Mouse (Mus musculus): ENCODE results near the gene Cfap57. TPM values are rescaled to one million over a fixed set of nuclear protein-coding genes. Genes with fewer than 3 reads are reported as not detected.
"Not testable (repeated sequence)": the region's sequence is repeated elsewhere in the genome, so short reads cannot be mapped to it uniquely, and the experiment has no call there.

Gene Cfap57
- total RNA-seq, 2 experiments from 2014 or later = 0.51 TPM; not detected in 1

GRCm38 (mm10) chr4:118526408-118527334, 93.9 kb downstream of the Cfap57 start, which contains the start of gene 2610528J11Rik:
2610528J11Rik (plus strand) TSS chr4:118526999.
- ATAC-seq (replicated peaks; ENCODE audit: low FRiP score, poor library complexity, severe bottlenecking) = no peak

DNA sequence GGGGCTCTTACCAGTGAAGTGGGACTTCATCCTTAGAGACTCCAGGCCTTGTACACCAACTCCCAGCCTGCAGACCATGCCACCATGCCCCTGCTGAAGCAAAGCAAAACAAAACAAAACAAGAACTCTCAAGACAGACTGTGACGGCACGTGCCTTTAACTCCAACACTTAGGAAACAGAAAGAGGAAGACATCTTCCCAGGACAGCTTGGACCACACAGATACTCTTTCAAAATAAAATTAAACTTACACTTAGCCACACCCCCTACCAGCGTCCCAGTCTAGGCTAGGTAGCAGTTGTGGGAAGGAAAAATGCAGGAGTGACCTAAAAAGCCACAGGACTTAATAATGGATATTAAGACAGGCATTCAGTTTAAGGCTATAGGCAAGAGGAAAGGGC, 94.8 kb downstream of the Cfap57 start:
- no peak for ATAC-seq (replicated peaks; ENCODE audit: low FRiP score, poor library complexity, severe bottlenecking)

GRCm38 (mm10) chr4:118523976-118524375, 96.6 kb downstream of the Cfap57 start:
- ATAC-seq (replicated peaks; ENCODE audit: low FRiP score, poor library complexity, severe bottlenecking) = no peak

DNA sequence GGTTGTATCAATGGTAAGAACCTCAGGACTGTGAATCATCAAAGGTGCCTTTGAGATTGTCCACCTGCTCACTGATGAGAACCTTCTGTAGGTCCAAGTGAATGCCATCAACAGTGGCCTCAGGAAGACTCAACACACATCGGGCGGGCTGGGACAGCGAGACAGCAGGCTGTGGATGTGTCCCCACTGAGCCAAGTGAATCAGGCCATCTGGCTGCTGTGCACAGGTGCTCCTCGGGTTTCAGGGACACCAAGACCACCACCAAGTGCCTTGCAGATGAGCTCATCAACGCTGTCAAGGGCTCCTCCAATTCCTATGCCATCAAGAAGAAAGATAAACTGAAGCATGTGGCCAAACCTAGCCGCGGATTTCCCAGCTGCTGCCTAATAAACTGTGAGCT, 98.3 kb downstream of the Cfap57 start:
- ATAC-seq (replicated peaks; ENCODE audit: low FRiP score, poor library complexity, severe bottlenecking) = no peak

GRCm38 (mm10) chr4:118518208-118518607, 102.4 kb downstream of the Cfap57 start:
- ATAC-seq (replicated peaks; ENCODE audit: low FRiP score, poor library complexity, severe bottlenecking) = no peak

GRCm38 (mm10) chr4:118517497-118518146, 103.0 kb downstream of the Cfap57 start:
- ATAC-seq (replicated peaks; ENCODE audit: low FRiP score, poor library complexity, severe bottlenecking) = no peak

DNA sequence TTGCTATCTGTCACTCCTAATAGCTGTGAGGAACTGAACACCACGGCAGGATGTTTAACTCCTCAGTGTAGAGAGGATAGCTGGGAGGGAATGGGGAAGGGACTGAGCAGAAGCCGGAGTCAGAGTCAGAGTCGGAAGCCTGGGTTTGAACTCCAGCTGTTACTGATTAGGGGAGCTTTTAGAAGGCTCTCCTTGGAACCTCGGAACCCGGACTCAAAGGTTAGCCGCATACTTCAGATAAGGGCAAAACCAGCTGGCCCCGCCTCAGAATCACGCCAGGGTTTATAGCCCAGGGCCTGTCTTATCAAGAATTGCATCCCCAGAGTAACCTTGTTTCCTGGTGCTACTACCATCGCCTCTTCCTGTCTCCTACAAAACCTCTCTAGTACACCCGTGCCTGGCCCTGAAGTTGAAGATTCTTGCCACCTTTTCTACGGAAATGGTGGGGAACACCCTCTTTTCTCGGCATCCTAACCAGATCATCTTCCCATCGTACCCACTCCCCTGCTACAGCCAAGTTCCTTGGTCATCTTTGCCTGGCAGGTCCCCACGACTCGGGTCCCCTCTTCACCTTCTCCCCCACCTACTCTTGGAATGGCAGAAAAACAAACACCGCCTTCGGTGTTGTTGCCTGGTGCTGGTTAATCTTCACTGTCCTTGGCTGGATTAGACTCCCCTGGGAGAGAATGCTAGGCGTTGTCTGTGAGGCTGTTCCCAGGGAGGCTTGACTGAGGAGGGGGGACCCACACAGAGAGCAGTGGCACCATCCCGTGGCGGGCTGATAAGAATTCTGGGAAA, 103.7 kb downstream of the Cfap57 start:
- no peak for ATAC-seq (replicated peaks; ENCODE audit: low FRiP score, poor library complexity, severe bottlenecking)

GRCm38 (mm10) chr4:118509050-118509449, 111.5 kb downstream of the Cfap57 start:
- ATAC-seq (replicated peaks; ENCODE audit: low FRiP score, poor library complexity, severe bottlenecking) = no peak

- ATAC-seq (replicated peaks; ENCODE audit: low FRiP score, poor library complexity, severe bottlenecking) = not testable (repeated sequence)
Measured at GRCm38 (mm10) chr4:118507171-118507570, 113.4 kb downstream of the Cfap57 start.

DNA sequence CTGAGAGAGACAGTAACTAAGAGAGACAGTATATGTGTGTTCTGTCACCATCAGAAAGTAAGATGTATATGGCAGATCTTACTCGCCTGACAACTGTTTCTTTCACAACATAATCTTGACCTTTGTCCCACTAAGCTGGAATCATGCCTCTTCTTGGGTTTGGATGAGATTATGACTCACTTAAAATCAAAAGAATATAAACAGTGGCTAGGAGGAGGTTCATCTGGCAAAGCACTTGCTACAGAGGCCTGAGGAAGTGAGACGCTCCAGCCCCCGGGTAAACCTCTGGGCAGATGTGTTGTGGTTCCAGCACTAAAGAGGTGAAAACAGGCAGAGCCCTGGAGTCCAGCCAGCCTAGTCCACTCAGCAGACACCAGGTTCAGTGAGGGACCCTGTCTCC, 115.0 kb downstream of the Cfap57 start:
- no peak for ATAC-seq (replicated peaks; ENCODE audit: low FRiP score, poor library complexity, severe bottlenecking)

Other genes starting within 250 kb of the Cfap57 start
- 13.3 and 14.2 TPM in 2 replicates for gene Szt2, start 211.5 kb downstream of the Cfap57 start, total RNA-seq (2015; ENCODE audit: low replicate concordance)
- gene Szt2, start 211.5 kb downstream of the Cfap57 start, total RNA-seq (2017; ENCODE audit: low replicate concordance) = 14.1 and 21.6 TPM in 2 replicates
- 30.0 and 32.2 TPM in 2 replicates for gene Med8, start 211.4 kb downstream of the Cfap57 start, total RNA-seq (2015; ENCODE audit: low replicate concordance)
- 37.6 and 66.2 TPM in 2 replicates for gene Med8, start 211.4 kb downstream of the Cfap57 start, total RNA-seq (2017; ENCODE audit: low replicate concordance)
- 15.2 and 35.9 TPM in 2 replicates for gene Elovl1, start 192.7 kb downstream of the Cfap57 start, total RNA-seq (2015; ENCODE audit: low replicate concordance)
- gene Elovl1, start 192.7 kb downstream of the Cfap57 start, total RNA-seq (2017; ENCODE audit: low replicate concordance) = 21.7 and 22.0 TPM in 2 replicates
- gene Cdc20, start 183.4 kb downstream of the Cfap57 start, total RNA-seq (2015; ENCODE audit: low replicate concordance) = 25.1 and 32.5 TPM in 2 replicates
- 30.8 and 46.6 TPM in 2 replicates for gene Cdc20, start 183.4 kb downstream of the Cfap57 start, total RNA-seq (2017; ENCODE audit: low replicate concordance)
- 3.6 TPM in 1 of 2 replicates, not detected in the other for gene Mpl, start 163.3 kb downstream of the Cfap57 start, total RNA-seq (2015; ENCODE audit: low replicate concordance)
- 1.1 TPM in 1 of 2 replicates, not detected in the other for gene Mpl, start 163.3 kb downstream of the Cfap57 start, total RNA-seq (2017; ENCODE audit: low replicate concordance)
- gene Tie1, start 130.7 kb downstream of the Cfap57 start, total RNA-seq (2015; ENCODE audit: low replicate concordance) = not detected in 2 replicates
- 0.85 TPM in 1 of 2 replicates, not detected in the other for gene Tie1, start 130.7 kb downstream of the Cfap57 start, total RNA-seq (2017; ENCODE audit: low replicate concordance)
- not detected in 2 replicates for gene 2610528J11Rik, start 93.8 kb downstream of the Cfap57 start, total RNA-seq (2015; ENCODE audit: low replicate concordance)
- not detected in 2 replicates for gene 2610528J11Rik, start 93.8 kb downstream of the Cfap57 start, total RNA-seq (2017; ENCODE audit: low replicate concordance)
- not detected in 2 replicates for gene Tmem125, start 76.7 kb downstream of the Cfap57 start, total RNA-seq (2015; ENCODE audit: low replicate concordance)
- not detected in 2 replicates for gene Tmem125, start 76.7 kb downstream of the Cfap57 start, total RNA-seq (2017; ENCODE audit: low replicate concordance)
- 28.4 and 35.1 TPM in 2 replicates for gene Ebna1bp2, start within 50 bp of the Cfap57 start, total RNA-seq (2015; ENCODE audit: low replicate concordance)
- gene Ebna1bp2, start within 50 bp of the Cfap57 start, total RNA-seq (2017; ENCODE audit: low replicate concordance) = 12.6 and 20.6 TPM in 2 replicates
- not detected in 2 replicates for gene Olfr62, start 38.2 kb upstream of the Cfap57 start, total RNA-seq (2015; ENCODE audit: low replicate concordance)
- gene Olfr62, start 38.2 kb upstream of the Cfap57 start, total RNA-seq (2017; ENCODE audit: low replicate concordance) = not detected in 2 replicates
- gene Olfr1342, start 72.0 kb upstream of the Cfap57 start, total RNA-seq (2015; ENCODE audit: low replicate concordance) = not detected in 2 replicates
- gene Olfr1342, start 72.0 kb upstream of the Cfap57 start, total RNA-seq (2017; ENCODE audit: low replicate concordance) = not detected in 2 replicates
- not detected in 2 replicates for gene Olfr1341, start 82.7 kb upstream of the Cfap57 start, total RNA-seq (2015; ENCODE audit: low replicate concordance)
- gene Olfr1341, start 82.7 kb upstream of the Cfap57 start, total RNA-seq (2017; ENCODE audit: low replicate concordance) = not detected in 2 replicates
- gene Olfr1340, start 99.4 kb upstream of the Cfap57 start, total RNA-seq (2015; ENCODE audit: low replicate concordance) = not detected in 2 replicates
- gene Olfr1340, start 99.4 kb upstream of the Cfap57 start, total RNA-seq (2017; ENCODE audit: low replicate concordance) = not detected in 2 replicates
- not detected in 2 replicates for gene Olfr1339, start 111.4 kb upstream of the Cfap57 start, total RNA-seq (2015; ENCODE audit: low replicate concordance)
- gene Olfr1339, start 111.4 kb upstream of the Cfap57 start, total RNA-seq (2017; ENCODE audit: low replicate concordance) = not detected in 2 replicates
- gene Olfr1338, start 138.0 kb upstream of the Cfap57 start, total RNA-seq (2015; ENCODE audit: low replicate concordance) = not detected in 2 replicates
- gene Olfr1338, start 138.0 kb upstream of the Cfap57 start, total RNA-seq (2017; ENCODE audit: low replicate concordance) = not detected in 2 replicates
- gene Olfr1337, start 161.8 kb upstream of the Cfap57 start, total RNA-seq (2015; ENCODE audit: low replicate concordance) = not detected in 2 replicates
- gene Olfr1337, start 161.8 kb upstream of the Cfap57 start, total RNA-seq (2017; ENCODE audit: low replicate concordance) = not detected in 2 replicates
- gene Olfr1335, start 189.2 kb upstream of the Cfap57 start, total RNA-seq (2015; ENCODE audit: low replicate concordance) = not detected in 2 replicates
- not detected in 2 replicates for gene Olfr1335, start 189.2 kb upstream of the Cfap57 start, total RNA-seq (2017; ENCODE audit: low replicate concordance)
- not detected in 2 replicates for gene Olfr1333, start 215.5 kb upstream of the Cfap57 start, total RNA-seq (2015; ENCODE audit: low replicate concordance)
- gene Olfr1333, start 215.5 kb upstream of the Cfap57 start, total RNA-seq (2017; ENCODE audit: low replicate concordance) = not detected in 2 replicates
- gene Olfr1331, start 243.9 kb upstream of the Cfap57 start, total RNA-seq (2015; ENCODE audit: low replicate concordance) = not detected in 2 replicates
- not detected in 2 replicates for gene Olfr1331, start 243.9 kb upstream of the Cfap57 start, total RNA-seq (2017; ENCODE audit: low replicate concordance)